8 mouse cellular contexts compared by ENCODE assay signal in genomic region chr11:116294319-116294718, GRCm38 (mm10). TPM values are rescaled to one million over a fixed set of nuclear protein-coding genes. Genes with fewer than 3 reads are reported as not detected.
DNase-seq lines count a peak whose midpoint lies in the region; ATAC-seq and TF ChIP-seq lines count a peak whose summit lies in the region.

No protein-coding gene starts in this region.

- DNase-seq in gastrocnemius, adult 2 months = peak; percentile 61
- no peak for DNase-seq in gastrocnemius, postnatal 25 days
- peak; percentile 42 for DNase-seq in urinary bladder, postnatal 25 days (ENCODE audit: low spot score)
- DNase-seq in urinary bladder, adult 2 months (ENCODE audit: low spot score) = no peak
- DNase-seq in embryo, embryonic 9.5 days (ENCODE audit: extremely low spot score) = peak; percentile 60
- peak; percentile 73 for DNase-seq in lung, postnatal 10 days
- peak; percentile 74 for DNase-seq in testis, postnatal 10 days (ENCODE audit: low spot score)

- intact Hi-C loops in gastrocnemius, adult 2 months (cut with DNase I) = loop anchor here (1.0 kb wide), 1 partner anchor 68 kb away; no protein-coding TSS in a partner anchor

- peak; percentile 80 for TF ChIP-seq CTCF in gastrocnemius, adult 2 months (IDR thresholded peaks at IDR 0.05)

- H3K9ac ChIP-seq in intestine, embryonic 16.5 days (ENCODE audit: low read depth, low read length) = 0 out of 2 replicates have a peak overlapping the region, but pooled peaks have one; percentile 40

- peaks cover 7% of the 10 kb centered on the region; the same call in 1 of the 2 replicates for H3K36me3 ChIP-seq in intestine, embryonic 16.5 days (ENCODE audit: control insufficient read depth, insufficient read depth, low read length)

- H3K4me2 ChIP-seq in intestine, embryonic 16.5 days (ENCODE audit: low read depth, low read length) = no peak overlapping the region

- no peak overlapping the region for H3K4me3 ChIP-seq in gastrocnemius, adult 2 months
- no peak overlapping the region for H3K4me3 ChIP-seq in intestine, embryonic 16.5 days (ENCODE audit: low read length)

- no peak overlapping the region for H3K27ac ChIP-seq in gastrocnemius, adult 2 months
- H3K27ac ChIP-seq in intestine, embryonic 16.5 days (ENCODE audit: low read length) = peak overlapping the region; percentile 51; the same call in 1 of the 2 replicates

- peaks cover 11% of the 10 kb centered on the region for H3K4me1 ChIP-seq in intestine, embryonic 16.5 days (ENCODE audit: control insufficient read depth, insufficient read depth, low read length)

- ATAC-seq in intestine, embryonic 16.5 days = peak; percentile 29

- no peaks in the 10 kb centered on the region for H3K27me3 ChIP-seq in intestine, embryonic 16.5 days (replicated peaks; ENCODE audit: control insufficient read depth, insufficient read depth, low read length)

- no peaks in the 10 kb centered on the region for H3K9me3 ChIP-seq in intestine, embryonic 16.5 days (ENCODE audit: control insufficient read depth, low read length)

- 30% methylated on average over 5 of the region's 5 CpGs for WGBS in intestine, embryonic 16.5 days

RNA-seq across cellular contexts. Expression of gene Exoc7, which starts 12.7 kb away (rescaled TPM):
- total RNA-seq in gastrocnemius, adult 2 months (2021) = 100 to 1,000 TPM in 1 of 2 experiments, 10 to 100 TPM in 1; 74.1 to 106 TPM
- total RNA-seq in gastrocnemius, postnatal 25 days (2021) = 10 to 100 TPM; 66.5 to 69.1 TPM
- 40.4 and 51.0 TPM in 2 replicates for polyA plus RNA-seq in urinary bladder, adult 2 months (2012; rRNA removed)
- 52.5 and 54.6 TPM in 2 replicates for polyA plus RNA-seq in intestine, embryonic 16.5 days (2015; fragmentation: Nextera tagmentation; extraction: Ambion mirVana)

RNA-seq across cellular contexts. Expression of gene Galr2, which starts 13.6 kb away (rescaled TPM):
- total RNA-seq in gastrocnemius, adult 2 months (2021) = under 1 TPM in 1 of 2 experiments, not detected in 1; 0.33 TPM
- under 1 TPM in 1 of 2 experiments, not detected in 1; 0.31 TPM for total RNA-seq in gastrocnemius, postnatal 25 days (2021)
- 9.5 and 12.9 TPM in 2 replicates for polyA plus RNA-seq in urinary bladder, adult 2 months (2012; rRNA removed)
- polyA plus RNA-seq in intestine, embryonic 16.5 days (2015; fragmentation: Nextera tagmentation; extraction: Ambion mirVana) = 0.16 and 0.31 TPM in 2 replicates

RNA-seq across cellular contexts. Expression of gene Srp68, which starts 20.3 kb away (rescaled TPM):
- 10 to 100 TPM; 87.7 to 89.2 TPM for total RNA-seq in gastrocnemius, adult 2 months (2021)
- total RNA-seq in gastrocnemius, postnatal 25 days (2021) = 10 to 100 TPM; 65.8 to 75.9 TPM
- 75.0 and 78.3 TPM in 2 replicates for polyA plus RNA-seq in urinary bladder, adult 2 months (2012; rRNA removed)
- polyA plus RNA-seq in intestine, embryonic 16.5 days (2015; fragmentation: Nextera tagmentation; extraction: Ambion mirVana) = 90.9 and 94.8 TPM in 2 replicates

RNA-seq across cellular contexts. Expression of gene Foxj1, which starts 40.9 kb away (rescaled TPM):
- under 1 TPM in 1 of 2 experiments, not detected in 1; 0.14 TPM for total RNA-seq in gastrocnemius, adult 2 months (2021)
- total RNA-seq in gastrocnemius, postnatal 25 days (2021) = under 1 TPM in 1 of 2 experiments, not detected in 1; 0.27 TPM
- polyA plus RNA-seq in urinary bladder, adult 2 months (2012; rRNA removed) = 0.24 and 0.34 TPM in 2 replicates
- 0.27 and 0.36 TPM in 2 replicates for polyA plus RNA-seq in intestine, embryonic 16.5 days (2015; fragmentation: Nextera tagmentation; extraction: Ambion mirVana)

RNA-seq across cellular contexts. Expression of gene Evpl, which starts 56.4 kb away (rescaled TPM):
- total RNA-seq in gastrocnemius, adult 2 months (2021) = under 1 TPM in 1 of 2 experiments, not detected in 1; 0.14 TPM
- total RNA-seq in gastrocnemius, postnatal 25 days (2021) = under 1 TPM; 0.05 to 0.13 TPM
- 16.9 and 24.7 TPM in 2 replicates for polyA plus RNA-seq in urinary bladder, adult 2 months (2012; rRNA removed)
- 1.9 and 2.5 TPM in 2 replicates for polyA plus RNA-seq in intestine, embryonic 16.5 days (2015; fragmentation: Nextera tagmentation; extraction: Ambion mirVana)

Comparison
In these comparisons a context has a peak if more than half of its experiments do, and no peak if none do; other contexts are left out.
1. DNase-seq: peak in gastrocnemius, adult 2 months (single experiment), urinary bladder, postnatal 25 days (single experiment), embryo, embryonic 9.5 days (single experiment), lung, postnatal 10 days (single experiment) and testis, postnatal 10 days (single experiment); none in gastrocnemius, postnatal 25 days (single experiment) and urinary bladder, adult 2 months (single experiment).